Mouse (Mus musculus): ENCODE data around the gene Dyrk1a. TPM values are rescaled to one million over a fixed set of nuclear protein-coding genes. Genes with fewer than 3 reads are reported as not detected.

Dyrk1a gene
- 11.3 and 13.0 TPM in 2 replicates for polyA plus RNA-seq (2014; fragmentation: Nextera tagmentation; extraction: Ambion mirVana)

DNA sequence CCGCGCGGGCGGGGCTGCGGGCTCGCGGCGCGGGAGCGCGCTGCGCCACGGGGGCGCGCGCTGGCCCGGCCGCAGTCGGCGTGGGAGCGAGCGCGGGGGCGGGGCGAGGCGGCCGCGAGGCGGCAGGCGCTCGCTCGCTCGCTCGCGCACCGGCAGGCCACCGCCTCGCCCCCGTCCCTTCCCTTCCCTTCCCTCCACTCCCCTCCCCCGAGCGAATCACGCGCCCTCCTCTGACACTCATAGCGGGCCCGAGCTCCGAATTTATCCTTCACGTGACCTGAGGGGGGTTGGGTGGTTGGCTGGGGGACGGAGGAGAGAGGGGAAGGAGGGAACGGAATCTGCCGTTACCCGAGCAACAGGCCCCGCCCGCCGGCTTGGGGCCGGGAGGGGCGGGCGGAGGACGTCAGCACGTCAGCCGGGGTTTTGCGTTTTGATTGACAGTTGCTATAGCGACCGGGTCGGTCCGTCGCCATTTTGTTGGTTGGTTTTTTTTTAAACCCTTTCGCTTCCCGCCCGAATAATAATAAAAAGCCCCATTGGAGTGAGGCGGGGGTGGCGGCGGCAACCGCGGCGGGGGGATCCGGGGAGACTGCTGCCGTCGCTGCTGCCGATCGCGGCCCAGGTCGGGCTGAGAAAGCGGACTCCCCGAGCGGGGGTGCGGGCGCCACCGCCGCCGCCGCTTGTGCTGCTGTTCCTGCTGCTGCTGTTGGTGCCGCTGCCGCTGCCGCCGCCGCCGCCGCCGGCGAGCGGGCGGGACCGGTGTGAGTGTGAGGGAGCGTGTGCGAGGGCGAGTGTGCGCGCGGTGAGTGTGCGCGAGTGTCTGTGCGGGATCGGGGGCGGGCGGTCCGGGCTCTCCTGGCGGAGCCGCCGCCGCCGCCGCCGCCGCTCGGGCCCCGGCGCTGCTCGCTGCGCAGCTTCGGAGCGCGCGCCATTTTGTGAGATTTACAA lies at the start of gene Dyrk1a:
Gene Dyrk1a, plus strand, starts transcription at position 782 of the 948 bp plus-strand sequence.
- Histone ChIP-seq H3K9ac (ENCODE audit: low read length) (peak within 1 kb of the TSS; percentile 100), H3K36me3 (ENCODE audit: control insufficient read depth, insufficient read depth, low read length) (no peaks in the 10 kb centered on the region), H3K4me3 (ENCODE audit: low read depth, low read length) (peak within 1 kb of the TSS; percentile 100), H3K4me2 (peak within 1 kb of the TSS; percentile 78), H3K9me3 (ENCODE audit: control insufficient read depth, low read length) (no peaks in the 10 kb centered on the region), H3K27me3 (ENCODE audit: control insufficient read depth, insufficient read depth, low read length) (no peaks in the 10 kb centered on the region), H3K27ac (ENCODE audit: low read depth, low read length) (peak within 1 kb of the TSS; percentile 100), H3K4me1 (ENCODE audit: control insufficient read depth, insufficient read depth, low read length) (peaks cover 12% of the 10 kb centered on the region)
- peak; percentile 97 for ATAC-seq (ENCODE audit: low FRiP score)
- DNase-seq (ENCODE audit: low spot score, missing footprints), result peak; percentile 100
- under 1% methylated on average over 70 of the region's 133 CpGs for WGBS

DNA sequence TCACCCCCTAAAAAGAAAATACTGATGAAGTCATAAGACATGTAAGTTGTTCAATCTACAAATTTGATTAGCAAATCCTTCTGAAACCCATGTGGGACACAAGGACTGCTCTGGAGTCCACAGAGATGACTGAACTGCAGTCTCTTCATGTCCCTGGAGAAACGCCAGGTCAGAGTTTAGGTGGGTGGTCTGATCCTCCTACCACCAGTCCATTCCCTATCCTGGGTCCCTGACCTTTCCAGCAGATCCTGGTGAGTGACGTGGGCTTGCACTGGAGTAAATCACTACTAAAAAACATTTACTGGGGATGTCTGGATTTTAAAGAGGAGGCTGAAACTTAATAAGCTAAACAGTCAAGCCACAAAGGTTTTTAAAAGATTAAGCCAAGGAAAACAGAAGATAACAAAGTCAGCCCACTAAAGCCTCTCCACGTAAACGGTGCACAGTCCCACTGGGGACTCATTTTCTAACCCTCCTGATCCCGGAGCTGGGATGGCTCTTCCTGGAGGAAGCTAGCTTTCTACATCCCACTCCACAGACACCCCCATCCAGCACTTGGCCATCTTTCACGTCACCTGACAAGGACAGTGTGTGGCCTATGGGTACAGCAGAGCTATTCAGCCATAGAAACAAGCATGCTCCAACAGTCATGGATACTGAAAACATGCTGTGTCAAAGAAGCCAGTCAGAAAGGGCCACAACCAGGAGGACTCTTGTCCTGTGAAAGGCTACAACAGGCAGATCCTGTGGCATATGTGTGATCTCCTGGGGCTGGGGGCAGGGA lies 46.0 kb upstream of the Dyrk1a start:
- H3K27me3 ChIP-seq (ENCODE audit: control insufficient read depth, insufficient read depth, low read length), result no peaks in the 10 kb centered on the region

DNA sequence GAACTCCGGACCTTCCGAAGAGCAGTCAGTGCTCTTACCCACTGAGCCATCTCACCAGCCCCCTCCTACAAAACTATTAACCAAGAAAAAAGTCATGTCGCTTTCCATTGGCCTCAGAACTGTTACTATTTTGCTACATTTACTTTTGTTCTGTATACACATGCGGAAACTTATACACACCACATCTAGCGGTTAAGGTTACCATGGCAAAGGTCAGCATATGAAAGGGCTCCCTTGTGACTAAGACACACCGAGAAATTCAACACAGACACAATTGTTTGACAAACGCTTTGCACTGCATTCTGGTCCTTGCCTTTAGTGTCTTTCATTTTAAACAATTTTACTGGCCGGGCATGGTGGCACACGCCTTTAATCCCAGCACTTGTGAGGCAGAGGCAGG lies 45.1 kb upstream of the Dyrk1a start:
- peaks cover 13% of the 10 kb centered on the region for H3K4me1 ChIP-seq (ENCODE audit: control insufficient read depth, insufficient read depth, low read length)
- no peak overlapping the region for H3K9ac ChIP-seq (ENCODE audit: low read length)
- H3K27me3 ChIP-seq (ENCODE audit: control insufficient read depth, insufficient read depth, low read length), result no peaks in the 10 kb centered on the region
- no peaks in the 10 kb centered on the region for H3K9me3 ChIP-seq (ENCODE audit: control insufficient read depth, low read length)
- H3K4me3 ChIP-seq (ENCODE audit: low read depth, low read length), result no peak overlapping the region
- 88% methylated on average over 9 of the region's 9 CpGs for WGBS
- ATAC-seq (ENCODE audit: low FRiP score) (no peak), DNase-seq (ENCODE audit: low spot score, missing footprints) (no peak)
- H3K36me3 ChIP-seq (ENCODE audit: control insufficient read depth, insufficient read depth, low read length), result no peaks in the 10 kb centered on the region
- no peak overlapping the region; the same call in 1 of the 2 replicates for H3K4me2 ChIP-seq
- no peak overlapping the region for H3K27ac ChIP-seq (ENCODE audit: low read depth, low read length)

More for the DNA sequence above, 46.0 kb upstream of the Dyrk1a start:
- Histone ChIP-seq H3K4me2 (no peak overlapping the region), H3K4me3 (ENCODE audit: low read depth, low read length) (no peak overlapping the region), H3K9ac (ENCODE audit: low read length) (no peak overlapping the region), H3K36me3 (ENCODE audit: control insufficient read depth, insufficient read depth, low read length) (no peaks in the 10 kb centered on the region), H3K4me1 (ENCODE audit: control insufficient read depth, insufficient read depth, low read length) (peaks cover 13% of the 10 kb centered on the region), H3K27ac (ENCODE audit: low read depth, low read length) (no peak overlapping the region), H3K9me3 (ENCODE audit: control insufficient read depth, low read length) (no peaks in the 10 kb centered on the region)
- DNase-seq (ENCODE audit: low spot score, missing footprints) (no peak), ATAC-seq (ENCODE audit: low FRiP score) (no peak)
- WGBS, result 69% methylated on average over 6 of the region's 6 CpGs

DNA sequence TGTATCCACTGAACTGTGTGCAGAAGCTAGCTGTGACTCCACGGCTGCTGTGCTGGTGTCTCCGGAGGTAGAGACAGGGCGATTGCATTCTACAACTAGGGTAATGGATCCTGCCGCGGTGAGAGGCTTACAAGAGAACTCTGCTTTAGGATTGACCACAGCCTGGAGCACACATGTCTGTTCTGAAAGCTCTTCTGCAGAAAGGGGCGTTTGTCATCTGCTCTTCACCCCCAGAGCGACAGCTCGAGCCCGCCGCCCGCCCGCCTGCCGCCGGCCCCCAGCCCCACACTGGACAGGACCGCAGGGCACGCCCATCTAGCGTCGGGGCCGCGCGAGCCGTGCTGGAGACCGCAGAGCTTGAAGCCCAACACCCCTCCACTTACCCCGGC lies 43.9 kb upstream of the Dyrk1a start:
- WGBS, result 1% methylated on average over 24 of the region's 24 CpGs
- no peaks in the 10 kb centered on the region for H3K36me3 ChIP-seq (ENCODE audit: control insufficient read depth, insufficient read depth, low read length)
- DNase-seq (ENCODE audit: low spot score, missing footprints) (no peak), ATAC-seq (ENCODE audit: low FRiP score) (peak; percentile 75)
- no peaks in the 10 kb centered on the region for H3K27me3 ChIP-seq (ENCODE audit: control insufficient read depth, insufficient read depth, low read length)
- peak overlapping the region; percentile 60 for H3K9ac ChIP-seq (ENCODE audit: low read length)
- peak overlapping the region; percentile 93 for H3K27ac ChIP-seq (ENCODE audit: low read depth, low read length)
- no peaks in the 10 kb centered on the region for H3K9me3 ChIP-seq (ENCODE audit: control insufficient read depth, low read length)
- peak overlapping the region; percentile 85 for H3K4me2 ChIP-seq
- H3K4me3 ChIP-seq (ENCODE audit: low read depth, low read length), result peak overlapping the region; percentile 78
- H3K4me1 ChIP-seq (ENCODE audit: control insufficient read depth, insufficient read depth, low read length), result peaks cover 13% of the 10 kb centered on the region

DNA sequence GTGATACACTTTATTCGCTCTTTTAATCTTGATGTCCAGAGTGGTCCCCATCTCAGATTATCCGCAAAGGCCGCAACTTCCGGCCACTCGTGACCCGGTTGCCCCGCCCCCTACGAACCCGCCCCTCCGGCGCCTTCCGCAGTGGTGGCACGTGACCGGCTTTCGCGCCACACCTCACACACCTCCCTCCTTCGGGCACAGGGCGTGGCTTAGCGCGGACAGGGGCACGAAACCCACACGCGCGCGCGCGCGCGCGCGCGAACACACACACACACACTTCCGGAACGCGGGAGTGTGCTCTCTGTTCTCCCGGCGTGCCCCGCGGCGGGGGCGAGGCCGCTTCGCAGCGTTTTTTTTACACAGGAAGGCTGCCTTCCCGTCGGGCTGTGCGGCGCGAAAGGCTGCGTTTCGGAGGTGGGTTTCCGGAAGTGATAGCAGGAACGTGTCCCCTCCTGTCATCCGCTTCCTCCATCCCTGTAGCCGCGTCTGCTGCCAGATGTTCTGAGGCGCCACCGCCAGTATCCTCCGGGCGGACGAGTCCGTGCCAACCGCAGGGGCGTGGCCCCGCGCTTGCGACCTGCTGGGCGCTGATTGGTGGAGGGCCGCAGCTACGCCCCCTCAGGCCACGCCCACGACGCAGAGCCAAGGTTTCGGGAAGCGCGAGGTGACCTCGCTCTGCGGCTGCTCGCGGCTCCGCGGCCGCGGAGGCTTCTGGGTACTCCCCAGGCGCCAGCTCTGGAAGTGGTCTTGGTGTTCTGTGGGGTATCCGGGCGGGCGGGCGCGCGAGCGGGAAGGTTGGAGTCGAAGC lies 43.3 kb upstream of the Dyrk1a start, which contains the start of gene Vps26c:
Gene Vps26c, minus strand, starts transcription at position 487 of the 808 bp plus-strand sequence.
- peak within 1 kb of the TSS; percentile 78 for H3K4me3 ChIP-seq (ENCODE audit: low read depth, low read length)
- ATAC-seq (ENCODE audit: low FRiP score), result peak; percentile 93

DNA sequence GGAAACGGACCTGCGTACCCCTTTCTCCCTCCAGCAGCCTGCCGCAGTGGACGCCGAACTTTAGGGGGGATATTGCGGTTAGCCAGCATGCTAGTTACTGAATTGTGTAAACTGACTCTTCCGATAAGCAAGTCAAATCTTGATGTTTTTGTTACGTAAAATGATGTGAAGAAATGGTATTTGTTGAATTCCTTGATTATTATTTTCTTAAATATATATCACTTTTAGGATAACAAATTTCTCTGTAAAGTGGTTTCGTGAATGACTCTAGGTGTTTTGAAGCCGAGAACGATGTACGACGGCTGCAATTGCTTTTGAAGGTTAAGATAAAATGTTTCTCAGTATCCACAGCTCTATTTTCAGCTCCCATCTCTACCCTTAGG lies 42.7 kb upstream of the Dyrk1a start:
- peak overlapping the region; percentile 93 for H3K27ac ChIP-seq (ENCODE audit: low read depth, low read length)
- ATAC-seq (ENCODE audit: low FRiP score) (no peak), DNase-seq (ENCODE audit: low spot score, missing footprints) (peak; percentile 89)
- H3K27me3 ChIP-seq (ENCODE audit: control insufficient read depth, insufficient read depth, low read length), result no peaks in the 10 kb centered on the region
- H3K36me3 ChIP-seq (ENCODE audit: control insufficient read depth, insufficient read depth, low read length), result no peaks in the 10 kb centered on the region
- peaks cover 13% of the 10 kb centered on the region for H3K4me1 ChIP-seq (ENCODE audit: control insufficient read depth, insufficient read depth, low read length)
- H3K9ac ChIP-seq (ENCODE audit: low read length), result peak overlapping the region; percentile 60
- H3K4me2 ChIP-seq, result peak overlapping the region; percentile 41
- WGBS, result 12% methylated on average over 13 of the region's 13 CpGs
- H3K4me3 ChIP-seq (ENCODE audit: low read depth, low read length), result peak overlapping the region; percentile 78
- no peaks in the 10 kb centered on the region for H3K9me3 ChIP-seq (ENCODE audit: control insufficient read depth, low read length)

More for the DNA sequence above, 43.3 kb upstream of the Dyrk1a start, which contains the start of gene Vps26c:
- no peaks in the 10 kb centered on the region for H3K36me3 ChIP-seq (ENCODE audit: control insufficient read depth, insufficient read depth, low read length)
- peak; percentile 100 for DNase-seq (ENCODE audit: low spot score, missing footprints)
- WGBS, result under 1% methylated on average over 85 of the region's 93 CpGs
- H3K4me1 ChIP-seq (ENCODE audit: control insufficient read depth, insufficient read depth, low read length), result peaks cover 13% of the 10 kb centered on the region
- no peaks in the 10 kb centered on the region for H3K9me3 ChIP-seq (ENCODE audit: control insufficient read depth, low read length)
- H3K27me3 ChIP-seq (ENCODE audit: control insufficient read depth, insufficient read depth, low read length), result no peaks in the 10 kb centered on the region
- H3K27ac ChIP-seq (ENCODE audit: low read depth, low read length), result peak within 1 kb of the TSS; percentile 93
- H3K9ac ChIP-seq (ENCODE audit: low read length), result peak within 1 kb of the TSS; percentile 60
- peak within 1 kb of the TSS; percentile 85 for H3K4me2 ChIP-seq

DNA sequence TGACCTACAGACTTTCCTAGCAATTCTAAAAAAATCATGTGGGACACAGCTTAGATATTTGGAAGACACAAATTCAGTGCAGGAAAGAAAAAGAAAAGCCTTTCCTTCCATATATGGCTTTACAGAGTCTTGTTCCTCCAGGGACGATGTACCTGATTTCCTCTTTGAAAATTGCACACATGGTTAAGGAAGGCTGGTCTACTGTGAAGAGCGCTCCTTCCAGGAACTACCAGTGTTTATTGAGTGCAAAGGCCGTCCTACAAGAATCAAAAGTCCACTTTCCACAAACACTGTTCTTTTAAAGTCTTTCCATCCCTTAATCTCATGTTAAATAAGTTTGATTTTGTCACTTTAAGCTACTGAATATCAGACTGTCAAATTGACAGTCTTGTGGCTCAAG lies 42.3 kb upstream of the Dyrk1a start:
- ATAC-seq (ENCODE audit: low FRiP score) (no peak), DNase-seq (ENCODE audit: low spot score, missing footprints) (no peak)
- WGBS, result 77% methylated on average over 3 of the region's 3 CpGs
- Histone ChIP-seq H3K27ac (ENCODE audit: low read depth, low read length) (no peak overlapping the region), H3K9me3 (ENCODE audit: control insufficient read depth, low read length) (no peaks in the 10 kb centered on the region), H3K4me2 (peak overlapping the region; percentile 41), H3K4me3 (ENCODE audit: low read depth, low read length) (peak overlapping the region; percentile 78), H3K27me3 (ENCODE audit: control insufficient read depth, insufficient read depth, low read length) (no peaks in the 10 kb centered on the region), H3K36me3 (ENCODE audit: control insufficient read depth, insufficient read depth, low read length) (no peaks in the 10 kb centered on the region), H3K9ac (ENCODE audit: low read length) (peak overlapping the region; percentile 60), H3K4me1 (ENCODE audit: control insufficient read depth, insufficient read depth, low read length) (peaks cover 13% of the 10 kb centered on the region)

DNA sequence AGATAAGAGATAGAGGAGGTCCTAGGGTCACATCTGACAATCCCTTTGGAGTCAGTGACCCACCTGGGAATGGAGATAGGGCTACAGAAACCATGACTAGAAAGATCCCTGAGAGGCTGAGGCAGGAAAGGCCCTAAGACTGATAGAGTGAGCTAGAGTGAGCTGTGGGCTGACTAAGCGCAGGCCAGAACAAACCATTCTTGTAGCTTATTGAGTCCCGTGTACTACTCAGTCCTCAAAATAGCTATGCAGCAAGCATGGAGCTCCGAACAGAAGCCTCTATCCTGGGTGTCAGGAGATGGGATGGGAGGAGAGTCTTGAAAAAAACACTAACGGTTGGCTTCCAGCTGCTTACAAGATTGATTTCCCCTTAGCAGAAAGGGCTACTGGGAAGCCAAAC lies 38.5 kb upstream of the Dyrk1a start:
- DNase-seq (ENCODE audit: low spot score, missing footprints) (no peak), ATAC-seq (ENCODE audit: low FRiP score) (no peak)
- H3K27ac ChIP-seq (ENCODE audit: low read depth, low read length), result no peak overlapping the region
- H3K9ac ChIP-seq (ENCODE audit: low read length), result no peak overlapping the region
- H3K4me2 ChIP-seq, result no peak overlapping the region
- no peak overlapping the region for H3K4me3 ChIP-seq (ENCODE audit: low read depth, low read length)
- no peaks in the 10 kb centered on the region for H3K9me3 ChIP-seq (ENCODE audit: control insufficient read depth, low read length)
- 88% methylated on average over 4 of the region's 4 CpGs for WGBS
- H3K4me1 ChIP-seq (ENCODE audit: control insufficient read depth, insufficient read depth, low read length), result peaks cover 6% of the 10 kb centered on the region; the same call in 1 of the 2 replicates
- H3K27me3 ChIP-seq (ENCODE audit: control insufficient read depth, insufficient read depth, low read length), result no peaks in the 10 kb centered on the region
- H3K36me3 ChIP-seq (ENCODE audit: control insufficient read depth, insufficient read depth, low read length), result no peaks in the 10 kb centered on the region
